Mouse (Mus musculus) lung, embryonic 16.5 days (tissue): ENCODE results near the gene Pbx1. TPM values are rescaled to one million over a fixed set of nuclear protein-coding genes. Genes with fewer than 3 reads are reported as not detected.

Experiments
- ATAC-seq: fragments of 200-750 bp; cut with Nextera tagmentation; 2 replicates; pipeline ENCODE4 v1.8.0; 2017; ENCODE audit warnings: low read depth, mild to moderate bottlenecking, moderate library complexity
- H3K27ac ChIP-seq: fragments of 300-500 bp; sonication (generic); 2 replicates; pipeline ENCODE4 v1.5.1; 2014; ENCODE audit warnings: mild to moderate bottlenecking, control low read depth, low read length
- H3K27me3 ChIP-seq: fragments of 300-500 bp; sonication (generic); 2 replicates; pipeline ENCODE4 v1.6.1; 2014; ENCODE audit warnings: low read depth, low read length, mixed read lengths; ENCODE audit not compliant: control insufficient read depth, insufficient read depth
- H3K36me3 ChIP-seq: fragments of 300-500 bp; sonication (generic); 2 replicates; pipeline ENCODE4 v1.6.1; 2014; ENCODE audit warnings: low read length; ENCODE audit not compliant: control insufficient read depth, insufficient read depth
- H3K4me1 ChIP-seq: fragments of 300-500 bp; sonication (generic); replicated peaks from 2 replicates; pipeline ENCODE4 v1.6.1; 2014; ENCODE audit warnings: low read length, mixed read lengths; ENCODE audit not compliant: control insufficient read depth, insufficient read depth
- H3K4me2 ChIP-seq: fragments of 300-500 bp; sonication (generic); 2 replicates; pipeline ENCODE4 v1.6.1; 2014; ENCODE audit warnings: low read depth, low read length, control low read depth
- H3K4me3 ChIP-seq: fragments of 300-500 bp; sonication (generic); 2 replicates; pipeline ENCODE4 v1.5.1; 2014; ENCODE audit warnings: mild to moderate bottlenecking, low read length, control low read depth
- H3K9ac ChIP-seq: fragments of 300-500 bp; sonication (generic); 2 replicates; pipeline ENCODE4 v1.6.1; 2014; ENCODE audit warnings: low read length, control low read depth
- H3K9me3 ChIP-seq: fragments of 300-500 bp; sonication (generic); 2 replicates; pipeline ENCODE4 v1.6.1; 2016; ENCODE audit warnings: low read length; ENCODE audit not compliant: control insufficient read depth
- WGBS: fragments of 180-500 bp; shearing (Covaris S2); extraction: QIAGEN DNeasy Blood & Tissue Kit; methylation state at CpG from one replicate; pipeline ENCODE4 v1.1.7; 2014; 5-methylcytosine and 5-hydroxymethylcytosine counted together
- polyA plus RNA-seq: library from polyadenylated mRNA; unstranded; fragments of >200 nt; fragmentation: Nextera tagmentation; extraction: Ambion mirVana; gene quantifications from 2 replicates; pipeline ENCODE4 v1.2.1, GENCODE M21; 2015

Pbx1 gene
- polyA plus RNA-seq, 1 experiment from 2014 or later = 34.3 TPM

DNA sequence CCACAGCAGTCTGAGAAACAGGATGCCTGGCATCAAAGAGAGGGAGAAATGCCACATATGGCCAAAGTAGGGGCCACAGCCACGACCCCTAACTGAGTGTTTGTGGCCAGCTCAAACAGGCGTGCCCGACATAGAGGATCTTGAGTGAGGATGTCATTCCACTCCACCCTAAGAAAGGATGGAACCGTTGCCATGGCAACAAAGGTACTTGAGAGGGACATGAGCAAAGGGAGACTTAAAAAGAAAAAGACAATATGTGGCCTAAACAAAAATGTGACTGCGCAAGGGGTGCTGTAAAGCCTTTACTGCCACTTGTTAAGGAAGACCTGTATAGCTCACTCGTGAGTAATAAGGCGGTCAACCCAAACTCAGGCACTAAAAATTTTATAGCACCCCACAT is 67.7 kb downstream of the Pbx1 start:
- Histone ChIP-seq H3K27ac (no peak overlapping the region), H3K9me3 (no peaks in the 10 kb centered on the region), H3K9ac (no peak overlapping the region), H3K36me3 (peaks cover 4% of the 10 kb centered on the region; the same call in 1 of the 2 replicates), H3K27me3 (no peaks in the 10 kb centered on the region), H3K4me3 (no peak overlapping the region), H3K4me1 (peaks cover 4% of the 10 kb centered on the region), H3K4me2 (no peak overlapping the region)
- WGBS = 70% methylated on average over 7 of the region's 7 CpGs
- no peak for ATAC-seq

DNA sequence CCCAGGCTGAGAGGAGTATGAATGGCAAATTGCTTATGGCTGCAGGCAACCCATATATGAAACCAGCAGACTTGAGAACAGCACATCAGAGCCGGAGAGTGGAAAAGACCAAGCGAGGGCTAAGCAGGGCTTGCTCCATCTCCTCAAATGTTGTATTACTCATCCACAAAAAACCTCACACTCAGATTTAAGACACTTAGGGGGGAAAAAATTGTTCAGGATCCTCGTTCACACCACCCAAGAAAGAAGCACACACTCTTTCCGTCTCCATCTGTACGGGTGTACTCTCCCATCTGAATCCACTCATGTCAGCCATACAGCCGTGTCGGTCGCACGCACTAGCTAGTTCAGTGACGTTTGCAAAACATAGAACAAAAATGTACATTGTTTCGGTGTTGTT is 69.0 kb downstream of the Pbx1 start:
- no peak for ATAC-seq

DNA sequence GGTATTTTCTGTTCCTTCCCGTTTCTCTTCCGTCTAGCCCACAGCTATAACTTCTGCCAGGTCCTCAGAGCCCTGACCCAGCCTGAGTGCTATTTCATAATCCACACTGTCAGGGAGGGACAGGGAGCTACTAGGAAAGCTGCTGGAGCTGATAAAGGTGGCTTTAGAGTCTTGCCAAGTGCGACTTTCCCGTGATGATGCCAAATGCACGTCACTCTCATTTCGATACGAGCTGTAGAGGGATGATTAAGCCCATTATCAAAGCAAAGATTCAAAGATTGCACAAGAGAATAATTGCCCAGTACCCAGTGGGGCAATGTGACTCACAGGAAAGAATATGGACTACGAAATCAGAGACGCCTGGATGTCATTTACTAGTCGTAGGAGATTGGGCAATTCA is 69.6 kb downstream of the Pbx1 start:
- no peak overlapping the region for H3K9ac ChIP-seq
- no peak overlapping the region for H3K4me3 ChIP-seq
- H3K9me3 ChIP-seq = no peaks in the 10 kb centered on the region
- no peaks in the 10 kb centered on the region for H3K27me3 ChIP-seq
- WGBS = 59% methylated on average over 10 of the region's 10 CpGs
- peaks cover 4% of the 10 kb centered on the region; the same call in 1 of the 2 replicates for H3K36me3 ChIP-seq
- no peak overlapping the region for H3K27ac ChIP-seq
- peaks cover 19% of the 10 kb centered on the region for H3K4me1 ChIP-seq
- no peak overlapping the region for H3K4me2 ChIP-seq
- peak; percentile 45 for ATAC-seq

More for the DNA sequence above, 69.0 kb downstream of the Pbx1 start:
- H3K27ac ChIP-seq = no peak overlapping the region
- H3K4me3 ChIP-seq = no peak overlapping the region
- H3K36me3 ChIP-seq = peaks cover 4% of the 10 kb centered on the region; the same call in 1 of the 2 replicates
- peaks cover 14% of the 10 kb centered on the region for H3K4me1 ChIP-seq
- no peaks in the 10 kb centered on the region for H3K9me3 ChIP-seq
- 91% methylated on average over 11 of the region's 11 CpGs for WGBS
- H3K4me2 ChIP-seq = no peak overlapping the region
- H3K27me3 ChIP-seq = no peaks in the 10 kb centered on the region
- H3K9ac ChIP-seq = no peak overlapping the region

DNA sequence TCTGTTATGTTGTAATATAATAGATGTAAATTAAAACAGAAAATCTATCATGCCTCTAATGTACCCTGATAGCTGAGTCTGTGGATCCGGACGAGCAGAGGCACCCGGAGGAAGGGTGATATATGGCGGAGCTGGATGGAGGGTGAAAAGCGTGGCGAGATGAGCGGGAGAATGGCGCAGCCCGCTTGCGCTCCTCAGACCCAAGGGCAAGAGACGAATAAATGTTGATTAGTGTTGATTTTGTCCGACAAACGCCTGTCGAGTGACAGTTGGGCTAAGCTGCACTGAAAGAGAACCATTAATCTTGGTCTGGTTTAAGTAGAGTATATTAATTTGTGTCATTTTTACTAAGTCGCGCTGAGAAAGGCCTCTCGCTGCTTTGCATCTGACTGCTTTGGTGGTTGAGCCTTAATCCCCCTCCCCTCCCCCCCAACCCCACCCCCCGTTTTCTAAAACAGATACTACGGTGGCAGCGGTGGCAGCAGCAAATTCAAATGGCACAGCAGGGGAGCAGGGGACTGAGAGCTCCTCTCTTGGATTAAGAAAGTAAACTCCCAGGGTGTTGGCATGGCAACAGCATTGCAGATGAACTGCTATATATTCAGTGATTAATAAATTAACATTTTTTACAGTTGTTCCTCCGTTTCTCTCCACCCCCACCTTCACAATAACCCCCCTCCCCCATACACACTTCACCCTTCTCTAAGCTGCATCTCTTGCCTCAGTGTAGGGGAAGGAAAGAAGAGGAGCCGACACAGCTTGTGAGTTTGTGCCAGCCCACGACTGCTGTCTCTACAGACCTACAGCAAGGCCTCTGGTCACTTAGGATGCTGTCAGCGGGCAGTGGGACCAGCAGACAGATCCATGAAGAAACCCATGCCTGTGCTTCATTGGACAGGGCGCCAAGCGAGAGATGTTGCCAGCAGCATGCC is 74.1 kb downstream of the Pbx1 start:
- H3K9me3 ChIP-seq = no peaks in the 10 kb centered on the region
- no peak for ATAC-seq
- peaks cover 4% of the 10 kb centered on the region; the same call in 1 of the 2 replicates for H3K36me3 ChIP-seq
- H3K4me3 ChIP-seq = no peak overlapping the region
- no peaks in the 10 kb centered on the region for H3K27me3 ChIP-seq
- no peak overlapping the region for H3K9ac ChIP-seq
- H3K27ac ChIP-seq = no peak overlapping the region
- peak overlapping the region; percentile 19; the same call in 1 of the 2 replicates for H3K4me2 ChIP-seq
- WGBS = 34% methylated on average over 26 of the region's 26 CpGs
- peaks cover 47% of the 10 kb centered on the region for H3K4me1 ChIP-seq

DNA sequence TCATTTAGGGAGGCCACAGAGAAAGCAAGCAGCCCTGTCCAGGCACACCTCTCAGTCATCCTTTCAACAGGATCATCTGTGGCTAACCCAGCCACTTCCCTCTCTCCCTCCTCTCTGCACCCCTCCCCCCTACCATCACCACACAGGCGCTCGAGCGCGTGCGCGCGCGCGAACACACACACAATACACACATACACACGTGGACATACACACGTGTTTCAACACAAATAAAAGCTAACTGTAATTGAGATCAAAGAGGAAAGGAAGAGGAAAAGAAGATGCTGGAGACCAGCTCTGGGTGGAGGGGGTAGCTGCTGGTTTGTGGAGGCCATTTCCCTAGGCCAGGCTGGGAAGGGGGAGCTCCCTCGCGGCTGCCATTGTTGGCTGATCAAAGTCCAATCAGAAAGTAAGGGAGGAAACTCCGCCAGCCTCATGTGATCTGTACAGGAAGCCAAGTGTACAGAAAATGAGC is 75.1 kb downstream of the Pbx1 start:
- Histone ChIP-seq H3K4me3 (no peak overlapping the region), H3K27me3 (no peaks in the 10 kb centered on the region), H3K9ac (no peak overlapping the region), H3K36me3 (peaks cover 4% of the 10 kb centered on the region; the same call in 1 of the 2 replicates), H3K4me1 (peaks cover 44% of the 10 kb centered on the region), H3K4me2 (peak overlapping the region; percentile 32), H3K27ac (no peak overlapping the region), H3K9me3 (no peaks in the 10 kb centered on the region)
- WGBS = 26% methylated on average over 14 of the region's 14 CpGs
- ATAC-seq = 0 out of 2 replicates have a peak, but pooled peaks have one; percentile 18

DNA sequence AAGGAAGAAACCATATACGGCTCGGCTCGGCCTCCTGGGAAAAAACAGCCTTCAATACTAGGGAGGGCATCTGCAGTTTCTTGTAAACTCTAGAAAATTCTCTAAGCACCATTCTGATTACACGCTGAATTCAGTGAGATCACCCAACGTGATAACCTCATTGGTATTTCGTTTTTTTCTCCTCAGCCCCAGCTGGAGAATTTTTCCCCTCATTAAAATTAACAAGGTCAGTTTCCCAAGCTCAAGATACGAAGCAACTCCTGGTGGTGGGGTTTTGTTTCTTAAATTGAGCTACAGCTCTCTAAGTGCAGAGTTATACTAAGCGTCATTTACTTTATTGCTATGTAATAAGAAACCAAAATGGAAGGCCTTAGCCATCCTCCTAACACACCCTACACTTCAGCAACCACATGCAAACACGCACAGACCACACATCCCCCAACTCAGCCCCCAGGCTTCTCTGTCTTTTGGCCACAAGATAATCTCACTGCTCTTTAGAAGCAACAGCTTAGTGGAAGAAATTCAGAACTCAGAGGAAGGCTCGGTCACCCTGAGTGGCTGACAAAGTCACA is 76.0 kb downstream of the Pbx1 start:
- 50% methylated on average over 10 of the region's 10 CpGs for WGBS
- no peak overlapping the region for H3K27ac ChIP-seq
- ATAC-seq = no peak
- no peak overlapping the region for H3K4me3 ChIP-seq
- no peak overlapping the region for H3K4me2 ChIP-seq
- no peak overlapping the region for H3K9ac ChIP-seq
- peaks cover 44% of the 10 kb centered on the region for H3K4me1 ChIP-seq
- no peaks in the 10 kb centered on the region for H3K27me3 ChIP-seq
- no peaks in the 10 kb centered on the region for H3K9me3 ChIP-seq
- H3K36me3 ChIP-seq = peaks cover 4% of the 10 kb centered on the region; the same call in 1 of the 2 replicates

DNA sequence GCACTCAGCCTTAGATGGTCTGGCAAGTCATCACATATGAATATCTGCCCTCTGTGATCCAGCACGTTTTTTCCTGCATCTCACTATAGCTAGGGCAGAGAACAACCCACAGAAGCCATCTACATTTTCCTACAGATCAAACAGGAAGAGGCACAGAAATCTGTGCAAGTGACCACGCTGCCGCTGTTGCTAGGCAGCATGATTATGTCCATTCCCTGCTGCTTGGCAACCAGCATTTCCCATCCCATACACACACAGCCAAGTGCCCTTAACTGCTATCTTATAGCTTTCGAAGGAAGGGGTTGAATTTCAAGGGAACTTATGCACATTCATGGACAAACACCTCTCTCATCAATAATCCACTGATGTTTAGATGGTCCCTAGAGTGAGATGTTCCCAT is 77.1 kb downstream of the Pbx1 start:
- peaks cover 44% of the 10 kb centered on the region for H3K4me1 ChIP-seq

DNA sequence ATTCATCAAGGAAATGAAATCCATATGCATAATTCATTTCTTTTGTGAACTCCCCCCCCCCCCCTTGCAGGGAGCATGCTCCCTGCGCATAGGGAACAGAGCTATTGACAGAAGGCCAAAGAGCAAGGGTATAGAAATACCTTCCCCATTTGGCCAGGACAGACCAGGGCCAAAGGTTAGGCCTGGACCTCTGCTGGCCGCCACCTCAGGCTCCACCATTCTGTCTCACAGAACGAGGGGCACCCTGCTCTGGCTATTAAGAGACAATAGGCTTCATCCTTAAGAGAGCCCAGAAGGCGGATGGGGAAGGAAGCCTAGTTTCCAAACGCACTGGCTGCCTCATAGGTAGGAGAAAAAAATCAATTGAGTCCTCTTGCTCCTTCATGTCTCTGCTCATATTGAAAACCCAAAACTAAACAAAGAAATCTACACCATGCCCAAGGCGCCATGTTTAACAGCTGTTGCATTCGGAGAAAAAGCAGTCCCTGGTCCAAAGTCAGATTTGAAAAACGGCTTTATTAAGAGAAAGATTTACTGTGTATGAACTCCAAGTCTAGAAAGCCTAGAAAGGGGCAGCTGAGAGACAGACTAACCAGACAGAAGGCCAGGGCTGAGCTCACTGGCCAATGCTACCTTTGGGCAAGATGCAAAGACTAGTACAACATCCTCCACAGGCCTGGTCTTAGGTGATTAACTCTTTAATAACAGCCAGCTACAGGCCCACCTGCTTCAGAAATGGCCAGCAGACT is 83.9 kb downstream of the Pbx1 start:
- H3K4me1 ChIP-seq = no peaks in the 10 kb centered on the region
- WGBS = 84% methylated on average over 8 of the region's 8 CpGs
- no peak for ATAC-seq
- no peak overlapping the region for H3K4me2 ChIP-seq
- H3K36me3 ChIP-seq = no peaks in the 10 kb centered on the region
- H3K27me3 ChIP-seq = no peaks in the 10 kb centered on the region
- H3K4me3 ChIP-seq = no peak overlapping the region
- H3K27ac ChIP-seq = no peak overlapping the region
- no peak overlapping the region for H3K9ac ChIP-seq
- no peaks in the 10 kb centered on the region for H3K9me3 ChIP-seq

More for the DNA sequence above, 77.1 kb downstream of the Pbx1 start:
- no peak overlapping the region for H3K9ac ChIP-seq
- H3K27ac ChIP-seq = no peak overlapping the region
- H3K4me3 ChIP-seq = no peak overlapping the region
- ATAC-seq = peak; percentile 53
- no peaks in the 10 kb centered on the region for H3K27me3 ChIP-seq
- 6% methylated on average over 4 of the region's 4 CpGs for WGBS
- no peaks in the 10 kb centered on the region for H3K9me3 ChIP-seq
- no peaks in the 10 kb centered on the region for H3K36me3 ChIP-seq
- no peak overlapping the region for H3K4me2 ChIP-seq

DNA sequence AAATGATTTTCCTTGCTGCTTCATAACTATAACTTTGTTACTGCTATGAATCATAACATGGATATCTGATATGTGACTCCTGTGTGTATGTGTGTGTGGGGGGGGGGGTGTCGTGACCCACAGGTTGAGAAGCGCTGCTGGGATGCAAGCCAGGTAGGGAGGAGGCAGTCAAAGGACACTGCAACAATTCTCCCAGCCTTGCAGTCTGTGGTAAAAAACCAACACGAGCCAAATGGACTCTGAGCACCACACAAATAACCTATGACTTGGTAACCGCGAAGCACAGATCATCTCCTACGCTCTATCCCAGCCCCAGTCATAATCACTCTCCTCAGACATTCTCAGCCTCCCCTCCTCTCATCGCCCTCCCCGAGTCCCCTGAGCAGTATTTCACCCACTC is 87.2 kb downstream of the Pbx1 start:
- H3K27me3 ChIP-seq = no peaks in the 10 kb centered on the region
- no peak overlapping the region for H3K4me3 ChIP-seq
- H3K4me2 ChIP-seq = no peak overlapping the region
- WGBS = 71% methylated on average over 8 of the region's 8 CpGs
- no peak overlapping the region for H3K9ac ChIP-seq
- H3K4me1 ChIP-seq = no peaks in the 10 kb centered on the region; the same call in 1 of the 2 replicates
- H3K9me3 ChIP-seq = no peaks in the 10 kb centered on the region
- H3K36me3 ChIP-seq = no peaks in the 10 kb centered on the region
- H3K27ac ChIP-seq = no peak overlapping the region
- ATAC-seq = no peak
